Mouse (Mus musculus) pancreas, adult 10 weeks (tissue): Measurements from ENCODE around the gene Farsb. TPM values are rescaled to one million over a fixed set of nuclear protein-coding genes. Genes with fewer than 3 reads are reported as not detected.

ENCODE experiments used
- polyA plus RNA-seq: library from polyadenylated mRNA; stranded (reverse); fragments of 350-450 nt; fragmentation: Illumina TruSeq; extraction: RNeasy Lipid Tissue Mini Kit (QIAGEN cat#74804); gene quantifications from one replicate; pipeline ENCODE4 v1.2.3, GENCODE M21; 2015; ENCODE audit warnings: low read depth, low replicate concordance; ENCODE audit not compliant: insufficient read depth

Gene Farsb
- 9.0 TPM for polyA plus RNA-seq

DNA sequence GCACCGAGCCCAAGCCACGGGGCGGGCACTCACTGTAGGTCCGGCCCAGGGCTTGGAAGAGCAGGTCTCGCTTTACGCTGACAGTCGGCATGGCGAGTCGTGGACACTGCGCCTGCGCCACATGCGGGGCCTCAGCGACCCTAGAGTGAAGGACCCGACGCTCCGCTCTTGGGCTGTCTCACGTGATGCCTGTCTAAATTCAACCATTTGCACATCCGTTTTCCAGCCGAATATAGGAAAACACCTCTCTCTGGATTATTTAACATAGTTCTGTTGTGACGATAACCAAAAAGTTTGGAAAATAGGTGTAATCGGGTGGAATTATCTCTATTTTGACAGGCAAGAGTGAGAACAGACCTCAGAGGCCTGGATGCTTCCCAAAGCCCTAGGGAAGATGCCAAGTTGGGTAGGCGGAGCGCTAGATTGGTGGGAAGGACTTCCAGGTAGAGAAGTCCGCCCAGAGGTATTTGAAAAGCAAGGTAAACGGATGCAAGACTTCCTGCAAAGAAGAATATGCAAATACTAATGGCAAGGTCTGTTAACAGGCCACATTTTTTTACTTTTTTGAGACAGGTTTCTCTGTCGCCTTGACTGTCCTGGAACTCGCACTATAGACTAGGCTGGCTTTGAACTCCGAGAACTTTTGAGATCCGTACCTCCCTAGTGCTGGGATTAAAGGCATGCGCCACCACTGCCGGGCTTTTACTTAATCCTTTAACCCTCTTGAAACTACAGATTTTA lies at the start of gene Farsb:
Farsb (minus strand) TSS at position 146 of the 741 bp plus-strand sequence.

DNA sequence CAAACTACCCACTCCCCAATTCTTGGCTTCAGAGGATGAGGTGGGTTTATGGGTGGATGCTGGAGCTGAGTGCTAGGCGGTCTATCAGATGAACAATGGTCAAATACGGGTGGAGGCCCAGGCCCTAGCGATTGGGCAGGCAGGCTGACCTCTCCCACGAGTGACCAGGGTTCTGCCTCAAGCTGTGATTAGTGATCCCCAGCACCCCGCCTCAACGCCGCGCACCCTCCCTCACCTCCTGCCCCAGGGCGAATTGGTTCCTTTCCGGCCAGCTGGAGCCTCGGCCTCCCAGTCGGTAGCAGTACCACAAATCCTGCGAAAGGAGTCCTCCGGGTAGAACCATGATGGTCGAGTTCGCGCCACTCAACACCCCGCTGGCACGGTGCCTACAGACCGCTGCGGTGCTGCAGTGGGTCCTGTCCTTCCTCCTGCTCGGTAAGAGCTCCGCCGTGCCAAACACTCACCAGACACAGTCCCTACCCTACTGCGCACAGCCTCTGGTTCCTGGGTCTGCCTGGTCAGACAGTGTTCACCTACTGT lies 23.0 kb upstream of the Farsb start, which contains the start of gene BC035947:
BC035947 (minus strand) TSS at position 538 of the 540 bp plus-strand sequence.

DNA sequence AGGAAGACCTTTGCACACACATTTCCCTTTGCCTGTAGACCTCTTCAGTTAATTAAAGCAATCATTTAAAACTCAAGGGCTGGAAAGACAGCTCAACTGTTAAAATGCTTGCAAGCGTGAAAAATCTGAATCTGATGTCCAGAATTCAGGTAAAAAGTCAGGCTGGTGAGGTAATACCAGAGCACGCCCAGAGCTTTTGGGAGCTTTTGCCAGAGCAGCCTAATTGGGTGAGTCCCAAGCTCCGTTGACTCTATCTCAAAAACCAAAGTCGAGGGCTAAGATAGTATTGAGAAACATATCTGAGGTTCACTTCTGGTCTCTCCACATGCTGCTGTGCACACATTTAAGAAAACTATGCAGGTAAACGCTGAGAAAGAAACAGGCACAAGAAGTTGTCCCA lies 22.2 kb upstream of the Farsb start, which contains the start of gene Mogat1:
Mogat1 (plus strand) TSS at position 130 of the 400 bp plus-strand sequence.

Other genes starting within 250 kb of the Farsb start
- 2.5 TPM for gene Sgpp2, start 178.6 kb downstream of the Farsb start, polyA plus RNA-seq
- gene Mogat1, start 22.1 kb upstream of the Farsb start, polyA plus RNA-seq: 0.98 TPM
- not detected for gene BC035947, start 23.3 kb upstream of the Farsb start, polyA plus RNA-seq
- gene Acsl3, start 168.9 kb upstream of the Farsb start, polyA plus RNA-seq: 2.7 TPM
- 0.63 TPM for gene Utp14b, start 169.1 kb upstream of the Farsb start, polyA plus RNA-seq